Mouse (Mus musculus): Measurements from ENCODE around the gene Zfp963. TPM values are rescaled to one million over a fixed set of nuclear protein-coding genes. Genes with fewer than 3 reads are reported as not detected.

Gene Zfp963
- 2.1 and 3.3 TPM in 2 replicates for polyA plus RNA-seq (2012; rRNA removed)

DNA sequence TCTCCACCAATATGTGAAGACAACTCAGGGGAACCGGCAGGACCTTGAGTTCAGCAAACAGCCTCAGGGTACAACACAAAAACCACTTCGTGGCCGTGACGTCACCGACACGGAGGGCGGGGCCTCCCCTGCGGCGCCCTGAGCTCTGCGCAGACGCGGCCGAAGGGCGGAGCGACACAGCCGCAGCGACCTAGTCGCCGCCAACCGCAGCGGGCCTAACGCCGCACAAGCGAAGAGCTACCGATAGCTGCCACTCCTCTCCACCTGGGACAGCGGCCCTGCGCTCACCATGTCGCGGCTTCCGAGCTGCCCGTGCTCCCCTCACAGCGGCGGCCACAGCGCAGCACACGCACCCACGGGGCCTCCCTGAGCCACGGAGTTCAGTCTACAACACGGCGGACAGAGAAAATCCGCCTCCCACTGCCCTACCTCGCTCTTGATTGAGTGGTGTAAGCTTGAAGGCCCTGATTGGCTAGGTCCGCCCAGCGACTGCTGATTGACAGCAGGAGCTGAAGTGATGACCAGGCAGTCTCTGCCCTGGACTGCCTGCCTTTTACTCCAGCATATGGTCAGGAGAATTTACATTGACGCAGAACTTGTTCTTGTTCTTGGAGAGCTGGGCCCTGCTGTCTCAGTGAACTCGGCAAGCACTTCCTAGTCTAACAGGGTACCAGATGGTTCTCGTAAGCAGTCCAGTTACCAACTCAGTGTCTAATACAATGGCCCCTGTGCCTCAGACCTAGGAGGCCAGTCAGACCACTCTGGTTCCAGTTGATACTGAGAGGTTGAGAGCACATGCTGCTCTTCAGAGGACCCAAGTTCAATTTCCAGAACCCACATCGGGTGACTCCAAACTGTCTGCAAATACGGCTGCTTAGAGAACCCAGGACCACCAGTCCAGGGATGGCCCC lies at the start of gene Zfp963:
TSS of gene Zfp963 (minus strand) at position 427 of the 911 bp plus-strand sequence.
- Histone ChIP-seq H3K27ac (ENCODE audit: control insufficient read depth, insufficient read depth, low read length) (peak within 1 kb of the TSS; percentile 54), H3K4me1 (replicated peaks; ENCODE audit: control insufficient read depth, insufficient read depth, low read length) (peaks cover 5% of the 10 kb centered on the region), H3K36me3 (ENCODE audit: control insufficient read depth, insufficient read depth, low read length) (no peaks in the 10 kb centered on the region), H3K4me3 (ENCODE audit: control insufficient read depth, insufficient read depth, low read length) (peak within 1 kb of the TSS; percentile 64), H3K27me3 (ENCODE audit: control insufficient read depth, insufficient read depth, low read length) (no peaks in the 10 kb centered on the region)
- DNase-seq: peak; percentile 98
- TF ChIP-seq CTCF (IDR thresholded peaks at IDR 0.05; ENCODE audit: borderline replicate concordance, control insufficient read depth, extremely low read depth, insufficient read depth, low read length, poor library complexity) (peak; percentile 66; the same call in 1 of the 2 replicates), POLR2A (IDR thresholded peaks at IDR 0.05; ENCODE audit: control insufficient read depth, extremely low read depth, insufficient read depth, low read length, poor library complexity) (peak; percentile 98)
- 6% methylated on average over 48 of the region's 48 CpGs for WGBS

DNA sequence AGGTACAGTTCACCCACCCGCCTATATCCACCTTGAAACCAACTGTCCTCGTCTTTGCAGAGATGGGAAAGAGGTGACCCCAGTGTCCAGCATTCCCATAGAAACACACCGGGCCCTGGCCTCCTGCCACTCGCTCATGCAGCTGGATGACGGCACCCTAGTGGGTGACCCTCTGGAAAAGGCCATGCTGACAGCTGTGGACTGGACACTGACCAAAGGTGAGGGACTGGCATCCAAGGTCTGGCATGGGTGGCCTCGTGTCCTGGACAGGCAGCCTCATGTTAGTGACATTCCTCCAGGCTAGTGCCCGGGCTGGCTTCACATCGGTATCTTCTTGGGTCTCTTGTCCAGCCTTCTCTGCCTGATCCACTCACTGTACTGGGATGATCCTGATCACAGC lies 49.5 kb upstream of the Zfp963 start:
- no peaks in the 10 kb centered on the region for H3K27me3 ChIP-seq (ENCODE audit: control insufficient read depth, insufficient read depth, low read length)
- H3K27ac ChIP-seq (ENCODE audit: control insufficient read depth, insufficient read depth, low read length): no peak overlapping the region
- H3K4me1 ChIP-seq (replicated peaks; ENCODE audit: control insufficient read depth, insufficient read depth, low read length): no peaks in the 10 kb centered on the region
- peaks cover 84% of the 10 kb centered on the region for H3K36me3 ChIP-seq (ENCODE audit: control insufficient read depth, insufficient read depth, low read length)
- H3K4me3 ChIP-seq (ENCODE audit: control insufficient read depth, insufficient read depth, low read length): no peak overlapping the region
- WGBS: 99% methylated on average over 8 of the region's 8 CpGs
- TF ChIP-seq POLR2A (IDR thresholded peaks at IDR 0.05; ENCODE audit: control insufficient read depth, extremely low read depth, insufficient read depth, low read length, poor library complexity) (no peak), CTCF (IDR thresholded peaks at IDR 0.05; ENCODE audit: borderline replicate concordance, control insufficient read depth, extremely low read depth, insufficient read depth, low read length, poor library complexity) (no peak)
- DNase-seq: no peak

DNA sequence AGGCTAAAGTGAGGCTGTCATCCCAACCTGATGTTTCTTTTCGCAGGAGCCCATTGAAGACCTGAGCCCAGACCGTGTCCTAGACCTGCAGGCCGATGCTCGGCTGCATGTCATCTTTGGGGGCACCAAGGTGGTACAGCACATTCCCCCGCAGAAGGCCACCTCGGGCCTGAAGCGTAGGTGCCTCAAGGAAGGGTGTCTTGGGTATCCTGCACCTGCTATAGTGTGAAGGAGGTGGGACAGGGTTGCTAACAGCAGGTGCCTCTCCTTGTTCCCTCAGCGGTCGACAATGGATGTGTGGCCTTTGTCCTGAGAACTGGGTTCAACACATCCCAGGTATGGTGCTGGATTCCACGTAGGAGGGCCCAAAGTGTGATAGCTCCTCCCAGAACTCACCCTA lies 47.9 kb upstream of the Zfp963 start:
- H3K36me3 ChIP-seq (ENCODE audit: control insufficient read depth, insufficient read depth, low read length): peaks cover 68% of the 10 kb centered on the region
- no peak for DNase-seq

DNA sequence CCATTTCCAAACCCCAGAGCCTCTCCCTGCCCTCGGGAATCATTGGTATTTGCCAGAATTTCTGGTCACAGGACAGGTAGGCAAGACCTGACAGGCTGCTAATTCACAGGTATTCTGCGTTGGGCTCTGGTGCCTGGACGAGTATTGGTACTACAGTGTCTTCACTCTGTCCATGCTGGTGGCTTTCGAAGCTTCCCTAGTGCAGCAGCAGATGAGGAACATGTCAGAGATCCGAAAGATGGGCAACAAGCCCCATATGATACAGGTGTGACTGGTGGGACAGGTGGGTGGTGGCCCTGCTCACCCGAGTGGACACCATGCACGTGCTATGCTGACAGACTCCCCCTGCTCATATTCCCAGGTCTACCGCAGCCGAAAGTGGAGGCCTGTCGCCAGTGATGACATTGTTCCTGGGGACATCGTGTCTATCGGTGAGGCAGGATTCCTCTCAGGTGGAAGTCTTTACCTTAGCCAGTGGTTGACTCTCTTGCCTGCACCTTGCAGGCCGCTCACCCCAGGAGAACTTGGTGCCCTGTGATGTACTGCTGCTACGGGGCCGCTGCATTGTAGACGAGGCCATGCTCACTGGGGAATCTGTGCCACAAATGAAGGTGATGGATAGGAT lies 47.1 kb upstream of the Zfp963 start:
- Histone ChIP-seq H3K27ac (ENCODE audit: control insufficient read depth, insufficient read depth, low read length) (no peak overlapping the region), H3K27me3 (ENCODE audit: control insufficient read depth, insufficient read depth, low read length) (no peaks in the 10 kb centered on the region), H3K36me3 (ENCODE audit: control insufficient read depth, insufficient read depth, low read length) (peaks cover 59% of the 10 kb centered on the region), H3K4me3 (ENCODE audit: control insufficient read depth, insufficient read depth, low read length) (no peak overlapping the region), H3K4me1 (replicated peaks; ENCODE audit: control insufficient read depth, insufficient read depth, low read length) (peaks cover 6% of the 10 kb centered on the region)
- 98% methylated on average over 16 of the region's 16 CpGs for WGBS
- DNase-seq: no peak
- TF ChIP-seq POLR2A (IDR thresholded peaks at IDR 0.05; ENCODE audit: control insufficient read depth, extremely low read depth, insufficient read depth, low read length, poor library complexity): no peak
- TF ChIP-seq CTCF (IDR thresholded peaks at IDR 0.05; ENCODE audit: borderline replicate concordance, control insufficient read depth, extremely low read depth, insufficient read depth, low read length, poor library complexity): no peak

More for the DNA sequence above, 47.9 kb upstream of the Zfp963 start:
- H3K27ac ChIP-seq (ENCODE audit: control insufficient read depth, insufficient read depth, low read length): no peak overlapping the region
- WGBS: 96% methylated on average over 10 of the region's 10 CpGs
- no peaks in the 10 kb centered on the region for H3K27me3 ChIP-seq (ENCODE audit: control insufficient read depth, insufficient read depth, low read length)
- no peak for TF ChIP-seq POLR2A (IDR thresholded peaks at IDR 0.05; ENCODE audit: control insufficient read depth, extremely low read depth, insufficient read depth, low read length, poor library complexity)
- H3K4me1 ChIP-seq (replicated peaks; ENCODE audit: control insufficient read depth, insufficient read depth, low read length): peaks cover 3% of the 10 kb centered on the region
- no peak overlapping the region for H3K4me3 ChIP-seq (ENCODE audit: control insufficient read depth, insufficient read depth, low read length)

DNA sequence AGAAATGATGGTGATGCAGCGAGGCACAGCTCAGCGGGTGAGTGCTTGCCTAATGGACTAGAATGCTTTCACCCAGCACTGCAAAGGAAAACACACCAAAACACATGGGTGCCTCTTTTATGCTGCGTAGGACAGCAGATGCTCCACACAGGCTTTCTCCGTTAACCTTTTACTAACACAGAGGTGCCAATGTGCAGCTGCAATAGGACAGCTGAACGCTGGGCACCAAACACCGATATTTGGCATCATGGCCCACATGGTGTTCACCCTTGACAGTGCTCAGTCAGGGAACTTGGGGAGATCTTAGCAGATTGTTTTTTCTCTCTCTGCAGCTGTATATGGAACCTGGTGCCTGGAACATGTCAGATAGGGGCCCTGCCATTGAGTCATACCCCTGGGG lies 45.1 kb upstream of the Zfp963 start:
- H3K27ac ChIP-seq (ENCODE audit: control insufficient read depth, insufficient read depth, low read length): no peak overlapping the region
- no peak for DNase-seq
- WGBS: 96% methylated on average over 6 of the region's 6 CpGs
- H3K4me1 ChIP-seq (replicated peaks; ENCODE audit: control insufficient read depth, insufficient read depth, low read length): peaks cover 8% of the 10 kb centered on the region
- no peaks in the 10 kb centered on the region for H3K27me3 ChIP-seq (ENCODE audit: control insufficient read depth, insufficient read depth, low read length)
- peaks cover 41% of the 10 kb centered on the region for H3K36me3 ChIP-seq (ENCODE audit: control insufficient read depth, insufficient read depth, low read length)
- no peak for TF ChIP-seq CTCF (IDR thresholded peaks at IDR 0.05; ENCODE audit: borderline replicate concordance, control insufficient read depth, extremely low read depth, insufficient read depth, low read length, poor library complexity)
- no peak for TF ChIP-seq POLR2A (IDR thresholded peaks at IDR 0.05; ENCODE audit: control insufficient read depth, extremely low read depth, insufficient read depth, low read length, poor library complexity)
- H3K4me3 ChIP-seq (ENCODE audit: control insufficient read depth, insufficient read depth, low read length): no peak overlapping the region

- peaks cover 11% of the 10 kb centered on the region for H3K4me1 ChIP-seq (replicated peaks; ENCODE audit: control insufficient read depth, insufficient read depth, low read length)
- H3K36me3 ChIP-seq (ENCODE audit: control insufficient read depth, insufficient read depth, low read length): peaks cover 32% of the 10 kb centered on the region
- no peaks in the 10 kb centered on the region for H3K27me3 ChIP-seq (ENCODE audit: control insufficient read depth, insufficient read depth, low read length)
- TF ChIP-seq CTCF (IDR thresholded peaks at IDR 0.05; ENCODE audit: borderline replicate concordance, control insufficient read depth, extremely low read depth, insufficient read depth, low read length, poor library complexity) (no peak), POLR2A (IDR thresholded peaks at IDR 0.05; ENCODE audit: control insufficient read depth, extremely low read depth, insufficient read depth, low read length, poor library complexity) (no peak)
- H3K4me3 ChIP-seq (ENCODE audit: control insufficient read depth, insufficient read depth, low read length): no peak overlapping the region
- WGBS: 97% methylated on average over 3 of the region's 3 CpGs
- no peak overlapping the region for H3K27ac ChIP-seq (ENCODE audit: control insufficient read depth, insufficient read depth, low read length)
- no peak for DNase-seq
Measured at GRCm38 (mm10) chr8:69794096-69794495, 44.3 kb upstream of the Zfp963 start.
